Mouse (Mus musculus): Measurements from ENCODE around the gene Gm26657. TPM values are rescaled to one million over a fixed set of nuclear protein-coding genes. Genes with fewer than 3 reads are reported as not detected.

Gene Gm26657
- polyA plus RNA-seq, 1 experiment from 2014 or later, result not detected

GRCm38 (mm10) chr4:56756966-56757600 lies 17.2 kb downstream of the Gm26657 start:
- Histone ChIP-seq H3K4me2 (no peak overlapping the region), H3K9ac (no peak overlapping the region), H3K9me3 (ENCODE audit: low read depth, low read length) (no peaks in the 10 kb centered on the region), H3K4me1 (ENCODE audit: insufficient read depth) (no peaks in the 10 kb centered on the region), H3K4me3 (ENCODE audit: low read depth, low read length) (no peak overlapping the region), H3K27ac (ENCODE audit: low read depth) (no peak overlapping the region), H3K36me3 (ENCODE audit: insufficient read depth) (peaks cover 89% of the 10 kb centered on the region), H3K27me3 (ENCODE audit: insufficient read depth, low read length) (no peaks in the 10 kb centered on the region)
- DNase-seq (no peak), ATAC-seq (ENCODE audit: insufficient read depth) (no peak)
- TF ChIP-seq CTCF (IDR thresholded peaks at IDR 0.05; ENCODE audit: low read depth), result no peak
- 90% methylated on average over 10 of the region's 10 CpGs for WGBS

GRCm38 (mm10) chr4:56757693-56758092 lies 17.8 kb downstream of the Gm26657 start:
- H3K27me3 ChIP-seq (ENCODE audit: insufficient read depth, low read length), result no peaks in the 10 kb centered on the region
- no peak overlapping the region for H3K4me2 ChIP-seq
- H3K27ac ChIP-seq (ENCODE audit: low read depth), result no peak overlapping the region
- no peak for DNase-seq
- no peak overlapping the region for H3K9ac ChIP-seq
- no peaks in the 10 kb centered on the region for H3K4me1 ChIP-seq (ENCODE audit: insufficient read depth)
- no peak for TF ChIP-seq CTCF (IDR thresholded peaks at IDR 0.05; ENCODE audit: low read depth)
- peaks cover 93% of the 10 kb centered on the region for H3K36me3 ChIP-seq (ENCODE audit: insufficient read depth)
- 91% methylated on average over 1 of the region's 1 CpGs for WGBS
- ATAC-seq (ENCODE audit: insufficient read depth), result no peak
- H3K4me3 ChIP-seq (ENCODE audit: low read depth, low read length), result no peak overlapping the region
- no peaks in the 10 kb centered on the region for H3K9me3 ChIP-seq (ENCODE audit: low read depth, low read length)

GRCm38 (mm10) chr4:56767861-56768284 lies 28.0 kb downstream of the Gm26657 start:
- 60% methylated on average over 5 of the region's 5 CpGs for WGBS
- no peaks in the 10 kb centered on the region for H3K9me3 ChIP-seq (ENCODE audit: low read depth, low read length)
- no peaks in the 10 kb centered on the region for H3K4me1 ChIP-seq (ENCODE audit: insufficient read depth)
- H3K4me2 ChIP-seq, result no peak overlapping the region
- no peak overlapping the region for H3K9ac ChIP-seq
- H3K36me3 ChIP-seq (ENCODE audit: insufficient read depth), result peaks cover 84% of the 10 kb centered on the region
- ATAC-seq (ENCODE audit: insufficient read depth) (no peak), DNase-seq (no peak)
- no peak overlapping the region for H3K27ac ChIP-seq (ENCODE audit: low read depth)
- no peak overlapping the region for H3K4me3 ChIP-seq (ENCODE audit: low read depth, low read length)
- no peak for TF ChIP-seq CTCF (IDR thresholded peaks at IDR 0.05; ENCODE audit: low read depth)
- no peaks in the 10 kb centered on the region for H3K27me3 ChIP-seq (ENCODE audit: insufficient read depth, low read length)

GRCm38 (mm10) chr4:56768913-56769312 lies 29.0 kb downstream of the Gm26657 start:
- Histone ChIP-seq H3K4me3 (ENCODE audit: low read depth, low read length) (no peak overlapping the region), H3K9ac (no peak overlapping the region), H3K4me1 (ENCODE audit: insufficient read depth) (no peaks in the 10 kb centered on the region), H3K36me3 (ENCODE audit: insufficient read depth) (peaks cover 90% of the 10 kb centered on the region), H3K27ac (ENCODE audit: low read depth) (no peak overlapping the region), H3K4me2 (no peak overlapping the region), H3K9me3 (ENCODE audit: low read depth, low read length) (no peaks in the 10 kb centered on the region), H3K27me3 (ENCODE audit: insufficient read depth, low read length) (no peaks in the 10 kb centered on the region)
- ATAC-seq (ENCODE audit: insufficient read depth) (no peak), DNase-seq (no peak)
- TF ChIP-seq CTCF (IDR thresholded peaks at IDR 0.05; ENCODE audit: low read depth), result no peak
- WGBS, result 92% methylated on average over 7 of the region's 7 CpGs

GRCm38 (mm10) chr4:56771065-56771464 lies 31.2 kb downstream of the Gm26657 start:
- Histone ChIP-seq H3K9me3 (ENCODE audit: low read depth, low read length) (no peaks in the 10 kb centered on the region), H3K9ac (no peak overlapping the region), H3K36me3 (ENCODE audit: insufficient read depth) (peaks cover 91% of the 10 kb centered on the region), H3K4me2 (no peak overlapping the region), H3K4me3 (ENCODE audit: low read depth, low read length) (no peak overlapping the region), H3K27ac (ENCODE audit: low read depth) (no peak overlapping the region), H3K4me1 (ENCODE audit: insufficient read depth) (no peaks in the 10 kb centered on the region), H3K27me3 (ENCODE audit: insufficient read depth, low read length) (no peaks in the 10 kb centered on the region)
- no peak for TF ChIP-seq CTCF (IDR thresholded peaks at IDR 0.05; ENCODE audit: low read depth)
- no peak for ATAC-seq (ENCODE audit: insufficient read depth)
- DNase-seq, result no peak
- 56% methylated on average over 1 of the region's 1 CpGs for WGBS

Other genes starting within 250 kb of the Gm26657 start
- gene Actl7b, start 1.4 kb downstream of the Gm26657 start, polyA plus RNA-seq (2014; fragmentation: Nextera tagmentation; extraction: Ambion mirVana), result not detected in 2 replicates
- gene Actl7a, start 3.3 kb downstream of the Gm26657 start, polyA plus RNA-seq (2014; fragmentation: Nextera tagmentation; extraction: Ambion mirVana), result not detected in 2 replicates
- 61.3 and 63.9 TPM in 2 replicates for gene Elp1, start 62.3 kb downstream of the Gm26657 start, polyA plus RNA-seq (2014; fragmentation: Nextera tagmentation; extraction: Ambion mirVana)
- 19.4 and 22.8 TPM in 2 replicates for gene Fam206a, start 62.3 kb downstream of the Gm26657 start, polyA plus RNA-seq (2014; fragmentation: Nextera tagmentation; extraction: Ambion mirVana)
- 20.2 and 22.1 TPM in 2 replicates for gene Ctnnal1, start 125.1 kb downstream of the Gm26657 start, polyA plus RNA-seq (2014; fragmentation: Nextera tagmentation; extraction: Ambion mirVana)
- gene Tmem245, start 207.4 kb downstream of the Gm26657 start, polyA plus RNA-seq (2014; fragmentation: Nextera tagmentation; extraction: Ambion mirVana), result 11.7 and 12.9 TPM in 2 replicates